10 mouse cellular contexts compared by ENCODE assay signal in genomic region chr14:25370306-25371020, GRCm38 (mm10).
A peak's percentile ranks its signal among the peaks of the same experiment; 100 is the strongest.
DNase-seq lines count a peak whose midpoint lies in the region; ATAC-seq and TF ChIP-seq lines count a peak whose summit lies in the region.
"Had no signal": no experiment of that assay in that cellular context is flagged by ENCODE, and none has a peak within 500 bp of the region (broad histone marks: within the 10 kb centered on the region; RNA-seq: fewer than 3 reads in every experiment).

No protein-coding gene starts in this region.

- 0 out of 2 replicates have a peak, but pooled peaks cover 3% of the 10 kb centered on the region for H3K36me3 ChIP-seq in heart, embryonic 14.5 days (ENCODE audit: control insufficient read depth, insufficient read depth, low read length)
- peaks cover 9% of the 10 kb centered on the region for H3K36me3 ChIP-seq in forebrain, embryonic 12.5 days (replicated peaks)
- H3K36me3 ChIP-seq in limb, embryonic 14.5 days (ENCODE audit: control insufficient read depth, insufficient read depth, low read length): no peaks in the 10 kb centered on the region

- H3K9ac ChIP-seq in heart, embryonic 14.5 days (ENCODE audit: low read length): no peak overlapping the region
- no peak overlapping the region for H3K9ac ChIP-seq in forebrain, embryonic 12.5 days
- no peak overlapping the region for H3K9ac ChIP-seq in limb, embryonic 14.5 days (ENCODE audit: low read depth, low read length, severe bottlenecking)
- H3K9ac ChIP-seq: liver, embryonic 14.5 days had no signal

- H3K9me3 ChIP-seq in heart, embryonic 14.5 days (ENCODE audit: control insufficient read depth, low read length): no peaks in the 10 kb centered on the region
- H3K9me3 ChIP-seq in forebrain, embryonic 12.5 days: no peaks in the 10 kb centered on the region
- no peaks in the 10 kb centered on the region for H3K9me3 ChIP-seq in limb, embryonic 14.5 days (ENCODE audit: control insufficient read depth, low read length)

- intact Hi-C loops in heart, postnatal 14 days (cut with DNase I): no loop called here

- H3K27me3 ChIP-seq in heart, embryonic 14.5 days (ENCODE audit: control insufficient read depth, insufficient read depth, low read length): no peaks in the 10 kb centered on the region
- no peaks in the 10 kb centered on the region for H3K27me3 ChIP-seq in forebrain, embryonic 12.5 days
- no peaks in the 10 kb centered on the region for H3K27me3 ChIP-seq in limb, embryonic 14.5 days (ENCODE audit: control insufficient read depth, insufficient read depth, low read length)

- no peak overlapping the region for H3K4me2 ChIP-seq in heart, embryonic 14.5 days (ENCODE audit: low read length)
- no peak overlapping the region for H3K4me2 ChIP-seq in forebrain, embryonic 12.5 days
- H3K4me2 ChIP-seq in limb, embryonic 14.5 days (replicated peaks; ENCODE audit: low read depth, low read length, severe bottlenecking): no peak overlapping the region

- 0 out of 4 replicates have a peak overlapping the region, but pooled peaks have one; percentile 6 to 22 for H3K27ac ChIP-seq in heart, embryonic 14.5 days (replicated peaks in 1 of 2; ENCODE audit: control insufficient read depth in 1 of 2, insufficient read depth in 1 of 2, low read depth in 2 of 2, low read length in 2 of 2)
- H3K27ac ChIP-seq in forebrain, embryonic 12.5 days: 0 out of 2 replicates have a peak overlapping the region, but pooled peaks have one; percentile 65
- peak overlapping the region; percentile 72 for H3K27ac ChIP-seq in limb, embryonic 14.5 days (replicated peaks; ENCODE audit: low read depth, low read length)
- H3K27ac ChIP-seq: liver, embryonic 14.5 days had no signal

- 78% methylated on average over 6 of the region's 6 CpGs for WGBS in heart, embryonic 14.5 days
- WGBS in forebrain, embryonic 12.5 days: 92% methylated on average over 6 of the region's 6 CpGs
- WGBS in limb, embryonic 14.5 days: 85% methylated on average over 6 of the region's 6 CpGs

- TF ChIP-seq POLR2A in limb, embryonic 14.5 days (IDR thresholded peaks at IDR 0.05; ENCODE audit: borderline replicate concordance, extremely low read depth, insufficient read depth, insufficient read length): no peak

- no peak overlapping the region for H3K4me3 ChIP-seq in heart, embryonic 14.5 days (ENCODE audit: control insufficient read depth in 1 of 2, insufficient read depth in 1 of 2, low read depth in 1 of 2, low read length in 2 of 2)
- H3K4me3 ChIP-seq in forebrain, embryonic 12.5 days (replicated peaks): no peak overlapping the region
- no peak overlapping the region for H3K4me3 ChIP-seq in limb, embryonic 14.5 days (replicated peaks; ENCODE audit: low read length)

- no peak for DNase-seq in heart, postnatal 14 days
- no peak for DNase-seq in limb, embryonic 14.5 days (ENCODE audit: low spot score)
- no peak for DNase-seq in urinary bladder, postnatal 4 days (ENCODE audit: low spot score in 2 of 2)
- no peak for DNase-seq in right cerebral cortex, postnatal 25 days
- no peak for DNase-seq in right cerebral cortex, postnatal 10 days (ENCODE audit: low spot score in 2 of 2)
- DNase-seq: kidney, postnatal 10 days had no signal

- peaks cover 20 to 29% of the 10 kb centered on the region in 2 experiments for H3K4me1 ChIP-seq in heart, embryonic 14.5 days (ENCODE audit: control insufficient read depth in 2 of 2, insufficient read depth in 2 of 2, low read length in 2 of 2)
- peaks cover 32% of the 10 kb centered on the region for H3K4me1 ChIP-seq in forebrain, embryonic 12.5 days
- H3K4me1 ChIP-seq in limb, embryonic 14.5 days (ENCODE audit: control insufficient read depth, insufficient read depth, low read length): peaks cover 24% of the 10 kb centered on the region

- ATAC-seq in heart, embryonic 14.5 days (ENCODE audit: insufficient number of reproducible peaks, insufficient read depth, low FRiP score, low read depth): no peak
- ATAC-seq in cerebellum, adult (ENCODE audit: insufficient number of reproducible peaks, low FRiP score, low TSS enrichment): peak; percentile 77
- no peak for ATAC-seq in forebrain, embryonic 12.5 days (ENCODE audit: low FRiP score)
- ATAC-seq in limb, embryonic 14.5 days (ENCODE audit: low FRiP score, low read depth): no peak

Comparison
In these comparisons a context has a peak if more than half of its experiments do, and no peak if none do; other contexts are left out.
1. H3K27ac ChIP-seq: peak in every context shown above with its lines; median percentile 72 in limb, embryonic 14.5 days; 65 in forebrain, embryonic 12.5 days; 14 in heart, embryonic 14.5 days.